Mouse (Mus musculus) midbrain, postnatal 0 days (tissue): ENCODE measurements around the gene Il17rb. TPM values are rescaled to one million over a fixed set of nuclear protein-coding genes. Genes with fewer than 3 reads are reported as not detected.

Source experiments
- ATAC-seq: fragments of 200-750 bp; cut with Nextera tagmentation; 2 replicates; pipeline ENCODE4 v1.8.0; 2017; ENCODE audit warnings: moderate number of reproducible peaks, mild to moderate bottlenecking, moderate TSS enrichment, moderate library complexity; ENCODE audit not compliant: low FRiP score
- DNase-seq: peaks from one replicate; pipeline ENCODE4 v3.0.0-alpha.2; 2015; ENCODE audit warnings: low spot score
- H3K27ac ChIP-seq: fragments of 300-500 bp; sonication (generic); 2 replicates; pipeline ENCODE4 v1.5.1; 2014; ENCODE audit warnings: low read depth, mild to moderate bottlenecking, low read length, mixed read lengths
- H3K27me3 ChIP-seq: fragments of 300-500 bp; sonication (generic); 2 replicates; pipeline ENCODE4 v1.6.1; 2014; ENCODE audit warnings: low read length, control low read depth, mixed read lengths; ENCODE audit not compliant: insufficient read depth
- H3K36me3 ChIP-seq: fragments of 300-500 bp; sonication (generic); 2 replicates; pipeline ENCODE4 v1.6.1; 2014; ENCODE audit warnings: low read length, control low read depth, mixed read lengths; ENCODE audit not compliant: insufficient read depth
- H3K4me1 ChIP-seq: fragments of 300-500 bp; sonication (generic); 2 replicates; pipeline ENCODE4 v1.6.1; 2014; ENCODE audit warnings: mild to moderate bottlenecking, control low read depth, antibody characterized with exemption, low read length, mixed read lengths; ENCODE audit not compliant: insufficient read depth
- H3K4me2 ChIP-seq: fragments of 300-500 bp; sonication (generic); 2 replicates; pipeline ENCODE4 v1.6.1; 2014; ENCODE audit warnings: low read depth, mild to moderate bottlenecking, low read length, mixed read lengths; ENCODE audit not compliant: poor library complexity, severe bottlenecking
- H3K4me3 ChIP-seq: fragments of 300-500 bp; sonication (generic); 2 replicates; pipeline ENCODE4 v1.5.1; 2014; ENCODE audit warnings: low read depth, mild to moderate bottlenecking, low read length, moderate library complexity
- H3K9ac ChIP-seq: fragments of 300-500 bp; sonication (generic); replicated peaks from 2 replicates; pipeline ENCODE4 v1.6.1; 2014; ENCODE audit warnings: mild to moderate bottlenecking, low read length, moderate library complexity, mixed read lengths; ENCODE audit not compliant: poor library complexity, severe bottlenecking
- H3K9me3 ChIP-seq: fragments of 300-500 bp; sonication (generic); 2 replicates; pipeline ENCODE4 v1.6.1; 2016; ENCODE audit warnings: low read length, control low read depth
- CTCF ChIP-seq: IDR thresholded peaks from 2 replicates; pipeline ENCODE4 v1.5.1; 2016; ENCODE audit warnings: antibody characterized with exemption, mild to moderate bottlenecking
- WGBS: fragments of 180-500 bp; shearing (Covaris S2); extraction: QIAGEN DNeasy Blood & Tissue Kit; methylation state at CpG from one replicate; pipeline ENCODE4 v1.1.7; 2014; 5-methylcytosine and 5-hydroxymethylcytosine counted together
- polyA plus RNA-seq: library from polyadenylated mRNA; unstranded; fragments of >200 nt; fragmentation: Nextera tagmentation; extraction: Ambion mirVana; gene quantifications from 2 replicates; pipeline ENCODE4 v1.2.1, GENCODE M21; 2015
- total RNA-seq: library from RNA; depleted of rRNA; stranded (reverse); fragments of >200 nt; gene quantifications from 2 replicates; pipeline ENCODE4 v1.2.3, GENCODE M21; 2014

Il17rb gene
- total and polyA plus RNA-seq, 2 experiments from 2014 or later = 1.3 to 1.7 TPM

DNA sequence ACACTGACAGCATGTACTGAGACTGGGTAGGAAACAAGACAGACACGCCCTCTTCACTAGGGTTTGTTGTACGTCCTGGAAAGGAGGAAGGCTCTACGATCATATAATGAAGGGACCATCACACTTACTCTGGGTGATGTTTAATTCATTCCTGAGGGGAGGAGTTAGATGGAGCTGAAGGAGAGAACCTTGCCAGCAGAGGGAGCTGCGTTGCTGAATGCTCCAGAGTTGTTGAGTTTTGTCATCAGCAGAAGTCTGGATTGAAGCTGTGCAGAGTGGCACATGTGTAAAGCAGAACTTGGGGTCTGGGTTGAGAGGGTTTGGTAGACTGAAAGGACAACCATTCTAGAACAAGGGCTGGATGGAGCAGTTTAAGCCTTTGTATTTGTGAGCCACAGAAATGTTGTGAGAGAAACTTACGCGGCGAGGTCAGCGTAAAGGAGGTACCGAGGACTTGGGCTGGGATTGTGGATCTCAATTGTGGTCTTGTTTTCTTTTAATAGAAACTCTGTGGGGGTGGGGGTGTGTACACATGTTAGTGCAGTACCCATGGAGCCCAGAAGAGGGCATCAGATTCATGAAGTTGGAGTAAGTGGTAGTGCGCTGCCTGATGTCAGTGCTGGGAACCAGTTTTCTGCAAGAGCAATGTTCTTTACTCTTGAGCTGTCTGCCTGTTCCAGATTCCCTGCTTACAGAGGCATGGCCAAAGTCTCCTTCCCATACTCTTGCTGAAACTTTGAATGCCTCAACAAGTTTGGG is 28.1 kb downstream of the Il17rb start:
- Histone ChIP-seq H3K27ac (no peak overlapping the region), H3K9me3 (no peaks in the 10 kb centered on the region), H3K9ac (no peak overlapping the region), H3K27me3 (no peaks in the 10 kb centered on the region), H3K36me3 (peaks cover 54% of the 10 kb centered on the region), H3K4me1 (no peaks in the 10 kb centered on the region), H3K4me3 (no peak overlapping the region), H3K4me2 (no peak overlapping the region)
- 94% methylated on average over 10 of the region's 10 CpGs for WGBS
- DNase-seq (peak; percentile 29), ATAC-seq (no peak)
- peak; percentile 50 for TF ChIP-seq CTCF

DNA sequence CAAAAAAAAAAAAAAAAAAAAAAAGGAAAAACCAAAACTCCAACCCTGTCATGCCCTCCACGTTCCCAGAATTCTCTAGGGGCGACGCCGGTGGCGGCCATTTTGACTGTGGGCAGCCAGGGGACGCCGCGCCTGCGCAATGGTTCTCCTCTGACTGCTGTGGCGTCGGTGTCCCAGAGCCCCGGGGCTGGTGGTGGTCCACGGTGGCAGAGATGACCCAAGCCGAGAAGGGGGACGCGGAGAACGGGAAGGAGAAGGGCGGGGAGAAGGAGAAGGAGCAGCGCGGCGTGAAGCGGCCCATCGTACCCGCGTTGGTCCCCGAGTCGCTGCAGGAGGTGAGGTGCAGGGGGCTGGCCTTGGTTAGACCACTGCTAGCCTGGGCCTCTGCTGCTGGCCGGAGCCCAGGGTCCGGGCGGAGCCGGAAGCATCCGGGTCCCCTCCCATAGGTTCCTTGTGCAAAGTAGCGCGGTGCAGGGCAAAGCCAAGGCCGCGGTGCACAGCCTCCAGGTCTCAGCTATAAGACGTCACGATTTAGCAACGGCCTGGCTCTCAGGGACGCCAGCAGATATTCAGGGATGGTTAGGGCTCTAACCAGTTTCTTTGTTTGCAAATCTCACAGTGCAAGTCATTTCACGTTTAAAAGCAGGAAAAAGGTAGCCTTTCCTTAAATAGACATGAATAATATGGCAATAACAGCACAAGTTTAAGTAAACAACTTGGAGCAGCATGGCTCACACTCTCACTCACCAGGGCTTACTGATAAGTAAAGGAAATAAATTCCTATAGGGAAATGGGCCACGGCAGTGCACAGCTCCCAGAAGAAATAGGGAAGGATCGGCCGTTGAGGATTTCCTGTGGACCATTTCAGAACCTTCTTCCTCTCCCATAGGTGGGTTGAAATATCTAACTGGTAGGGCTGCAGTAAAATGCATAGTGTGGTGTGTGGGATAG is 30.2 kb downstream of the Il17rb start, which contains the start of gene Actr8:
Actr8 (plus strand) TSS at position 84 of the 951 bp plus-strand sequence.
- 3% methylated on average over 44 of the region's 44 CpGs for WGBS
- H3K4me3 ChIP-seq = peak within 1 kb of the TSS; percentile 80
- ATAC-seq (peak; percentile 89), DNase-seq (peak; percentile 96)
- TF ChIP-seq CTCF = no peak; the same call in 1 of the 2 replicates
- H3K4me2 ChIP-seq = peak within 1 kb of the TSS; percentile 73
- H3K27me3 ChIP-seq = no peaks in the 10 kb centered on the region
- H3K27ac ChIP-seq = peak within 1 kb of the TSS; percentile 89
- H3K9me3 ChIP-seq = no peaks in the 10 kb centered on the region
- H3K36me3 ChIP-seq = peaks cover 43% of the 10 kb centered on the region
- H3K9ac ChIP-seq = peak within 1 kb of the TSS; percentile 96
- H3K4me1 ChIP-seq = no peaks in the 10 kb centered on the region

DNA sequence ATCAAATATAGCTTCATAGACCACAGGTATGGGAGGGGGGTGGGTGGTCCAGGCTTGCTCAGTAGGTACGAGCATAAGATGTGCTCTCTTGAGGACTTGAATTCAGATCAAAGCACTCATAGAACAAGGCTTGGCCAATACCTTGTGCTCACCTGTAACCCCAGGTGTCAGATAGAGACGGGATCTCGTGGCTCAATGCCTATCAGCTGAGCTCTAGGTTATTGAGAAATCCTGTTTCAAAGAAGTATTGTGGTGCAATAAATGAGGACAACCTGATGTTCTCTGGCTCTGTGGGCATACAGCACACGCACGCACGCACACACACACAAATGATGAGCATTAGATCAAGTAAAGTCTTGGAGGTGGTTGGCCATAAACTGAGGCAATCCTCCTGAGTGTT is 31.8 kb downstream of the Il17rb start:
- Histone ChIP-seq H3K27ac (no peak overlapping the region), H3K36me3 (peaks cover 43% of the 10 kb centered on the region), H3K4me2 (no peak overlapping the region), H3K9ac (no peak overlapping the region), H3K9me3 (no peaks in the 10 kb centered on the region), H3K4me1 (no peaks in the 10 kb centered on the region), H3K4me3 (no peak overlapping the region), H3K27me3 (no peaks in the 10 kb centered on the region)
- 95% methylated on average over 6 of the region's 6 CpGs for WGBS
- DNase-seq (no peak), ATAC-seq (no peak)
- TF ChIP-seq CTCF = no peak

- peaks cover 37% of the 10 kb centered on the region for H3K36me3 ChIP-seq
Observed at GRCm38 (mm10) chr14:29971993-29972392, 36.7 kb downstream of the Il17rb start.

DNA sequence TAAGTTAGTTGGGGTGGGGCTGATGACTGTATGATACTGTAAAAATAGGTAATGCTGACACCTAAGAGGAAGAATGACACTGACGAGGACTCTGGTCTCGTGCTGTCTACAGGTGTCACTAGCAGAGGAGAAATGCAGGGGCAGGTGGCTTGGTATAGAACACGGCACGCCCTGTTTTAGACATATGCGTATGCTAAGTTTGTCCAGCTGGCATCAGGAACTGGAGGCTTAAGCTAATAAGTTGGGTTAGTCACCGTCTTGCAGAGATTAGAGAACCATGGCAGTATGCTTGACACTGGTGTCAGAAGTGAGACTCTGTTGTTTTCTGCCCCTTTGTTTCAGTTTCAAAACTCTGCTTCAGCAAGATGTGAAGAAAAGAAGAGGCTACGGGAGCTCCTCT is 37.2 kb downstream of the Il17rb start:
- H3K27me3 ChIP-seq = no peaks in the 10 kb centered on the region
- peaks cover 35% of the 10 kb centered on the region for H3K36me3 ChIP-seq
- no peak overlapping the region for H3K27ac ChIP-seq
- H3K4me2 ChIP-seq = no peak overlapping the region
- peaks cover 7% of the 10 kb centered on the region for H3K4me1 ChIP-seq
- no peak for TF ChIP-seq CTCF
- ATAC-seq (no peak), DNase-seq (no peak)
- 91% methylated on average over 7 of the region's 7 CpGs for WGBS
- H3K9ac ChIP-seq = no peak overlapping the region
- H3K4me3 ChIP-seq = no peak overlapping the region
- H3K9me3 ChIP-seq = no peaks in the 10 kb centered on the region

More at GRCm38 (mm10) chr14:29971993-29972392, 36.7 kb downstream of the Il17rb start:
- DNase-seq (no peak), ATAC-seq (no peak)
- Histone ChIP-seq H3K9me3 (no peaks in the 10 kb centered on the region), H3K27ac (no peak overlapping the region), H3K4me1 (peaks cover 7% of the 10 kb centered on the region), H3K9ac (no peak overlapping the region), H3K4me3 (no peak overlapping the region), H3K27me3 (no peaks in the 10 kb centered on the region), H3K4me2 (no peak overlapping the region)
- 85% methylated on average over 5 of the region's 5 CpGs for WGBS
- no peak for TF ChIP-seq CTCF
